Mouse (Mus musculus): ENCODE data around the gene Gm39566. TPM values are rescaled to one million over a fixed set of nuclear protein-coding genes. Genes with fewer than 3 reads are reported as not detected.

Gene Gm39566
- polyA plus RNA-seq, 1 experiment from 2014 or later: not detected

- H3K9me3 ChIP-seq (ENCODE audit: control insufficient read depth, low read length): 0 out of 2 replicates have a peak, but pooled peaks cover 2% of the 10 kb centered on the region
- H3K27me3 ChIP-seq (ENCODE audit: control insufficient read depth, insufficient read depth, low read depth, low read length): no peaks in the 10 kb centered on the region
- ATAC-seq (ENCODE audit: low read depth): no peak
- no peaks in the 10 kb centered on the region for H3K4me1 ChIP-seq (replicated peaks; ENCODE audit: control insufficient read depth, insufficient read depth, low read length)
- H3K27ac ChIP-seq (ENCODE audit: low read length): no peak overlapping the region
- H3K4me2 ChIP-seq (ENCODE audit: low read depth, low read length): no peak overlapping the region
- no peaks in the 10 kb centered on the region for H3K36me3 ChIP-seq (ENCODE audit: control insufficient read depth, insufficient read depth, low read length)
- no peak overlapping the region for H3K4me3 ChIP-seq (ENCODE audit: low read length)
- WGBS: 85% methylated on average over 12 of the region's 12 CpGs
- H3K9ac ChIP-seq (ENCODE audit: low read length): no peak overlapping the region
These were observed 1.4 kb upstream of the Gm39566 start for GRCm38 (mm10) chr11:69816520-69816919.

- Histone ChIP-seq H3K4me1 (replicated peaks; ENCODE audit: control insufficient read depth, insufficient read depth, low read length) (no peaks in the 10 kb centered on the region), H3K27me3 (ENCODE audit: control insufficient read depth, insufficient read depth, low read depth, low read length) (peaks cover 4% of the 10 kb centered on the region; the same call in 1 of the 2 replicates), H3K9me3 (ENCODE audit: control insufficient read depth, low read length) (peaks cover 3% of the 10 kb centered on the region; the same call in 1 of the 2 replicates), H3K4me3 (ENCODE audit: low read length) (no peak overlapping the region), H3K9ac (ENCODE audit: low read length) (no peak overlapping the region), H3K27ac (ENCODE audit: low read length) (no peak overlapping the region), H3K4me2 (ENCODE audit: low read depth, low read length) (no peak overlapping the region), H3K36me3 (ENCODE audit: control insufficient read depth, insufficient read depth, low read length) (no peaks in the 10 kb centered on the region)
- no peak for ATAC-seq (ENCODE audit: low read depth)
These were observed 4.8 kb downstream of the Gm39566 start for GRCm38 (mm10) chr11:69810280-69810679.

- no peak overlapping the region for H3K4me3 ChIP-seq (ENCODE audit: low read length)
- WGBS: 67% methylated on average over 2 of the region's 2 CpGs
- H3K4me1 ChIP-seq (replicated peaks; ENCODE audit: control insufficient read depth, insufficient read depth, low read length): peaks cover 21% of the 10 kb centered on the region
- no peak overlapping the region for H3K27ac ChIP-seq (ENCODE audit: low read length)
- no peak for ATAC-seq (ENCODE audit: low read depth)
- H3K4me2 ChIP-seq (ENCODE audit: low read depth, low read length): no peak overlapping the region
- H3K9me3 ChIP-seq (ENCODE audit: control insufficient read depth, low read length): peaks cover 3% of the 10 kb centered on the region; the same call in 1 of the 2 replicates
- H3K27me3 ChIP-seq (ENCODE audit: control insufficient read depth, insufficient read depth, low read depth, low read length): peaks cover 19% of the 10 kb centered on the region
- H3K36me3 ChIP-seq (ENCODE audit: control insufficient read depth, insufficient read depth, low read length): no peaks in the 10 kb centered on the region
- no peak overlapping the region for H3K9ac ChIP-seq (ENCODE audit: low read length)
These were observed 7.5 kb downstream of the Gm39566 start for GRCm38 (mm10) chr11:69807641-69808040.

- H3K4me1 ChIP-seq (replicated peaks; ENCODE audit: control insufficient read depth, insufficient read depth, low read length): peaks cover 28% of the 10 kb centered on the region
- H3K9ac ChIP-seq (ENCODE audit: low read length): no peak overlapping the region
- H3K27ac ChIP-seq (ENCODE audit: low read length): no peak overlapping the region
- H3K4me2 ChIP-seq (ENCODE audit: low read depth, low read length): no peak overlapping the region
- peaks cover 3% of the 10 kb centered on the region; the same call in 1 of the 2 replicates for H3K9me3 ChIP-seq (ENCODE audit: control insufficient read depth, low read length)
- no peaks in the 10 kb centered on the region for H3K36me3 ChIP-seq (ENCODE audit: control insufficient read depth, insufficient read depth, low read length)
- 71% methylated on average over 4 of the region's 4 CpGs for WGBS
- peaks cover 28% of the 10 kb centered on the region for H3K27me3 ChIP-seq (ENCODE audit: control insufficient read depth, insufficient read depth, low read depth, low read length)
- no peak for ATAC-seq (ENCODE audit: low read depth)
- no peak overlapping the region for H3K4me3 ChIP-seq (ENCODE audit: low read length)
These were observed 8.7 kb downstream of the Gm39566 start for GRCm38 (mm10) chr11:69806378-69806777.

GRCm38 (mm10) chr11:69804972-69805909 is 9.9 kb downstream of the Gm39566 start, which contains the start of gene Tmem102:
Gene Tmem102, minus strand, starts transcription at chr11:69805624.
- Histone ChIP-seq H3K4me1 (replicated peaks; ENCODE audit: control insufficient read depth, insufficient read depth, low read length) (peaks cover 39% of the 10 kb centered on the region), H3K9ac (ENCODE audit: low read length) (peak within 1 kb of the TSS; percentile 75), H3K4me2 (ENCODE audit: low read depth, low read length) (peak within 1 kb of the TSS; percentile 98), H3K9me3 (ENCODE audit: control insufficient read depth, low read length) (peaks cover 3% of the 10 kb centered on the region; the same call in 1 of the 2 replicates), H3K36me3 (ENCODE audit: control insufficient read depth, insufficient read depth, low read length) (no peaks in the 10 kb centered on the region), H3K27ac (ENCODE audit: low read length) (no peak within 1 kb of the TSS), H3K27me3 (ENCODE audit: control insufficient read depth, insufficient read depth, low read depth, low read length) (peaks cover 30% of the 10 kb centered on the region), H3K4me3 (ENCODE audit: low read length) (peak within 1 kb of the TSS; percentile 66)
- 10% methylated on average over 29 of the region's 29 CpGs for WGBS
- ATAC-seq (ENCODE audit: low read depth): no peak

GRCm38 (mm10) chr11:69804652-69804940 is 10.5 kb downstream of the Gm39566 start:
- no peak for ATAC-seq (ENCODE audit: low read depth)
- peak overlapping the region; percentile 75 for H3K9ac ChIP-seq (ENCODE audit: low read length)
- peak overlapping the region; percentile 98 for H3K4me2 ChIP-seq (ENCODE audit: low read depth, low read length)
- H3K4me1 ChIP-seq (replicated peaks; ENCODE audit: control insufficient read depth, insufficient read depth, low read length): peaks cover 45% of the 10 kb centered on the region
- no peaks in the 10 kb centered on the region for H3K36me3 ChIP-seq (ENCODE audit: control insufficient read depth, insufficient read depth, low read length)
- peaks cover 31% of the 10 kb centered on the region for H3K27me3 ChIP-seq (ENCODE audit: control insufficient read depth, insufficient read depth, low read depth, low read length)
- WGBS: 8% methylated on average over 12 of the region's 12 CpGs
- H3K4me3 ChIP-seq (ENCODE audit: low read length): peak overlapping the region; percentile 66
- peaks cover 3% of the 10 kb centered on the region; the same call in 1 of the 2 replicates for H3K9me3 ChIP-seq (ENCODE audit: control insufficient read depth, low read length)
- no peak overlapping the region for H3K27ac ChIP-seq (ENCODE audit: low read length)

GRCm38 (mm10) chr11:69803786-69804651 is 11.1 kb downstream of the Gm39566 start:
- Histone ChIP-seq H3K4me3 (ENCODE audit: low read length) (peak overlapping the region; percentile 66), H3K4me2 (ENCODE audit: low read depth, low read length) (peak overlapping the region; percentile 98), H3K27ac (ENCODE audit: low read length) (peak overlapping the region; percentile 31; the same call in 1 of the 2 replicates), H3K9me3 (ENCODE audit: control insufficient read depth, low read length) (peaks cover 3% of the 10 kb centered on the region; the same call in 1 of the 2 replicates), H3K27me3 (ENCODE audit: control insufficient read depth, insufficient read depth, low read depth, low read length) (peaks cover 31% of the 10 kb centered on the region), H3K36me3 (ENCODE audit: control insufficient read depth, insufficient read depth, low read length) (no peaks in the 10 kb centered on the region), H3K4me1 (replicated peaks; ENCODE audit: control insufficient read depth, insufficient read depth, low read length) (peaks cover 49% of the 10 kb centered on the region), H3K9ac (ENCODE audit: low read length) (peak overlapping the region; percentile 75)
- peak; percentile 72 for ATAC-seq (ENCODE audit: low read depth)
- WGBS: 2% methylated on average over 60 of the region's 60 CpGs

- WGBS: 1% methylated on average over 12 of the region's 12 CpGs
- H3K4me3 ChIP-seq (ENCODE audit: low read length): peak overlapping the region; percentile 66
- H3K4me1 ChIP-seq (replicated peaks; ENCODE audit: control insufficient read depth, insufficient read depth, low read length): peaks cover 49% of the 10 kb centered on the region
- H3K4me2 ChIP-seq (ENCODE audit: low read depth, low read length): peak overlapping the region; percentile 98
- H3K27me3 ChIP-seq (ENCODE audit: control insufficient read depth, insufficient read depth, low read depth, low read length): peaks cover 31% of the 10 kb centered on the region
- peak; percentile 8; the same call in 1 of the 2 replicates for ATAC-seq (ENCODE audit: low read depth)
- H3K9me3 ChIP-seq (ENCODE audit: control insufficient read depth, low read length): peaks cover 3% of the 10 kb centered on the region; the same call in 1 of the 2 replicates
- no peak overlapping the region for H3K27ac ChIP-seq (ENCODE audit: low read length)
- peak overlapping the region; percentile 75 for H3K9ac ChIP-seq (ENCODE audit: low read length)
- H3K36me3 ChIP-seq (ENCODE audit: control insufficient read depth, insufficient read depth, low read length): no peaks in the 10 kb centered on the region
These were observed 11.8 kb downstream of the Gm39566 start for GRCm38 (mm10) chr11:69803328-69803727.

Data from lung, embryonic 16.5 days (tissue).